Mouse (Mus musculus) embryonic fibroblast, embryonic 13.5 days (primary cell): ENCODE data around the gene Tigit. TPM values are rescaled to one million over a fixed set of nuclear protein-coding genes. Genes with fewer than 3 reads are reported as not detected.

Experiments
- H3K27ac ChIP-seq: 2 replicates; pipeline ENCODE4 v1.5.1; 2012; ENCODE audit warnings: low read length, control low read depth, inconsistent platforms; ENCODE audit not compliant: insufficient read depth
- H3K4me1 ChIP-seq: 2 replicates; pipeline ENCODE4 v1.6.1; 2011; ENCODE audit warnings: low read length; ENCODE audit not compliant: control insufficient read depth, insufficient read depth
- H3K4me3 ChIP-seq: 2 replicates; pipeline ENCODE4 v1.5.1; 2011; ENCODE audit warnings: mild to moderate bottlenecking, control low read depth, low read length; ENCODE audit not compliant: insufficient read depth
- CTCF ChIP-seq: IDR thresholded peaks from 2 replicates; pipeline ENCODE4 v1.5.1; 2011; ENCODE audit warnings: mild to moderate bottlenecking, control low read depth, low read length, moderate library complexity, borderline replicate concordance; ENCODE audit not compliant: insufficient read depth
- POLR2A ChIP-seq: IDR thresholded peaks from 2 replicates; pipeline ENCODE4 v1.6.1; 2011; ENCODE audit warnings: low read depth, mild to moderate bottlenecking, control low read depth, low read length, moderate library complexity
- polyA plus RNA-seq: library from polyadenylated mRNA; stranded (reverse); fragments of >200 nt; gene quantifications from 2 replicates; pipeline ENCODE4 v1.2.4, GENCODE M21; 2011; ENCODE audit warnings: low read depth; ENCODE audit not compliant: missing spikeins, insufficient read length

Gene Tigit
- polyA plus RNA-seq, 1 experiment: not detected

GRCm38 (mm10) chr16:43698735-43699649 lies 35.0 kb upstream of the Tigit start:
- no peak overlapping the region for H3K27ac ChIP-seq
- no peak for TF ChIP-seq POLR2A
- no peak for TF ChIP-seq CTCF
- H3K4me3 ChIP-seq: no peak overlapping the region
- H3K4me1 ChIP-seq: peaks cover 5% of the 10 kb centered on the region; the same call in 1 of the 2 replicates

GRCm38 (mm10) chr16:43697772-43698171 lies 33.8 kb upstream of the Tigit start:
- Histone ChIP-seq H3K4me1 (peaks cover 5% of the 10 kb centered on the region; the same call in 1 of the 2 replicates), H3K27ac (peak overlapping the region; percentile 26; the same call in 1 of the 2 replicates), H3K4me3 (no peak overlapping the region)
- TF ChIP-seq CTCF (no peak), POLR2A (no peak)

- Histone ChIP-seq H3K4me1 (0 out of 2 replicates have a peak, but pooled peaks cover 2% of the 10 kb centered on the region), H3K27ac (no peak overlapping the region), H3K4me3 (no peak overlapping the region)
- TF ChIP-seq CTCF (no peak), POLR2A (no peak)
These were observed 31.9 kb upstream of the Tigit start for GRCm38 (mm10) chr16:43695852-43696251.

GRCm38 (mm10) chr16:43694104-43694503 lies 30.2 kb upstream of the Tigit start:
- no peak overlapping the region for H3K27ac ChIP-seq
- TF ChIP-seq POLR2A: no peak
- TF ChIP-seq CTCF: no peak
- no peak overlapping the region for H3K4me3 ChIP-seq
- H3K4me1 ChIP-seq: no peaks in the 10 kb centered on the region

- H3K4me3 ChIP-seq: no peak overlapping the region
- no peaks in the 10 kb centered on the region for H3K4me1 ChIP-seq
- H3K27ac ChIP-seq: no peak overlapping the region
- no peak for TF ChIP-seq CTCF
- TF ChIP-seq POLR2A: no peak
These were observed 28.7 kb upstream of the Tigit start for GRCm38 (mm10) chr16:43692611-43693010.

GRCm38 (mm10) chr16:43691741-43692140 lies 27.8 kb upstream of the Tigit start:
- TF ChIP-seq CTCF: no peak
- TF ChIP-seq POLR2A: no peak
- Histone ChIP-seq H3K4me3 (no peak overlapping the region), H3K27ac (no peak overlapping the region), H3K4me1 (no peaks in the 10 kb centered on the region)

- Histone ChIP-seq H3K4me1 (no peaks in the 10 kb centered on the region), H3K4me3 (no peak overlapping the region), H3K27ac (no peak overlapping the region)
- TF ChIP-seq CTCF (no peak), POLR2A (no peak)
These were observed 27.0 kb upstream of the Tigit start for GRCm38 (mm10) chr16:43690912-43691311.

- H3K4me3 ChIP-seq: no peak overlapping the region
- no peaks in the 10 kb centered on the region for H3K4me1 ChIP-seq
- TF ChIP-seq CTCF: no peak
- TF ChIP-seq POLR2A: no peak
- no peak overlapping the region for H3K27ac ChIP-seq
These were observed 26.3 kb upstream of the Tigit start for GRCm38 (mm10) chr16:43690211-43690690.

GRCm38 (mm10) chr16:43687968-43688367 lies 24.0 kb upstream of the Tigit start:
- TF ChIP-seq POLR2A: no peak
- no peak for TF ChIP-seq CTCF
- no peak overlapping the region for H3K4me3 ChIP-seq
- H3K4me1 ChIP-seq: no peaks in the 10 kb centered on the region
- no peak overlapping the region for H3K27ac ChIP-seq

- TF ChIP-seq POLR2A (no peak), CTCF (no peak)
These were observed 10.5 kb upstream of the Tigit start for GRCm38 (mm10) chr16:43674400-43674799.

More at GRCm38 (mm10) chr16:43674400-43674799, 10.5 kb upstream of the Tigit start:
- no peak overlapping the region for H3K27ac ChIP-seq
- no peak overlapping the region for H3K4me3 ChIP-seq
- no peaks in the 10 kb centered on the region for H3K4me1 ChIP-seq
